Mouse (Mus musculus) hindbrain, embryonic 16.5 days (tissue): ENCODE measurements around the gene Pusl1. TPM values are rescaled to one million over a fixed set of nuclear protein-coding genes. Genes with fewer than 3 reads are reported as not detected.

Source experiments
- ATAC-seq: fragments of 200-750 bp; cut with Nextera tagmentation; 2 replicates; pipeline ENCODE4 v1.8.0; 2017; ENCODE audit warnings: moderate TSS enrichment, moderate library complexity
- H3K27ac ChIP-seq: fragments of 300-500 bp; sonication (generic); 2 replicates; pipeline ENCODE4 v1.5.1; 2014; ENCODE audit warnings: low read depth, mild to moderate bottlenecking, control low read depth, low read length, moderate library complexity
- H3K27me3 ChIP-seq: fragments of 300-500 bp; sonication (generic); replicated peaks from 2 replicates; pipeline ENCODE4 v1.6.1; 2014; ENCODE audit warnings: low read length; ENCODE audit not compliant: control insufficient read depth, insufficient read depth
- H3K36me3 ChIP-seq: fragments of 300-500 bp; sonication (generic); 2 replicates; pipeline ENCODE4 v1.6.1; 2014; ENCODE audit warnings: mild to moderate bottlenecking, low read length, moderate library complexity, mixed read lengths; ENCODE audit not compliant: control insufficient read depth, insufficient read depth
- H3K4me1 ChIP-seq: fragments of 300-500 bp; sonication (generic); 2 replicates; pipeline ENCODE4 v1.6.1; 2014; ENCODE audit warnings: low read depth, low read length; ENCODE audit not compliant: control insufficient read depth, insufficient read depth
- H3K4me2 ChIP-seq: fragments of 300-500 bp; sonication (generic); 2 replicates; pipeline ENCODE4 v1.6.1; 2014; ENCODE audit warnings: mild to moderate bottlenecking, low read length, control low read depth, moderate library complexity
- H3K4me3 ChIP-seq: fragments of 300-500 bp; sonication (generic); 2 replicates; pipeline ENCODE4 v1.5.1; 2014; ENCODE audit warnings: mild to moderate bottlenecking, low read length, control low read depth, moderate library complexity
- H3K9ac ChIP-seq: fragments of 300-500 bp; sonication (generic); 2 replicates; pipeline ENCODE4 v1.6.1; 2014; ENCODE audit warnings: low read depth, mild to moderate bottlenecking, control low read depth, low read length, moderate library complexity
- H3K9me3 ChIP-seq: fragments of 300-500 bp; sonication (generic); 2 replicates; pipeline ENCODE4 v1.6.1; 2014; ENCODE audit warnings: mild to moderate bottlenecking, low read length, moderate library complexity; ENCODE audit not compliant: control insufficient read depth
- WGBS: fragments of 180-500 bp; shearing (Covaris S2); extraction: QIAGEN DNeasy Blood & Tissue Kit; methylation state at CpG from one replicate; pipeline ENCODE4 v1.1.7; 2014; 5-methylcytosine and 5-hydroxymethylcytosine counted together
- polyA plus RNA-seq: library from polyadenylated mRNA; unstranded; fragments of >200 nt; fragmentation: Nextera tagmentation; extraction: Ambion mirVana; gene quantifications from 2 replicates; pipeline ENCODE4 v1.2.1, GENCODE M21; 2015

The Pusl1 gene
- polyA plus RNA-seq, 1 experiment from 2014 or later = 66.7 TPM

- ATAC-seq = peak; percentile 68
- Histone ChIP-seq H3K36me3 (peaks cover 25% of the 10 kb centered on the region), H3K4me1 (peaks cover 14% of the 10 kb centered on the region), H3K4me2 (peak overlapping the region; percentile 96), H3K9me3 (no peaks in the 10 kb centered on the region), H3K9ac (peak overlapping the region; percentile 86), H3K27ac (no peak overlapping the region; the same call in 1 of the 2 replicates), H3K27me3 (no peaks in the 10 kb centered on the region), H3K4me3 (peak overlapping the region; percentile 72)
- WGBS = 11% methylated on average over 22 of the region's 22 CpGs
Measured at GRCm38 (mm10) chr4:155868614-155869298, 22.8 kb downstream of the Pusl1 start.

GRCm38 (mm10) chr4:155863001-155863400, 28.6 kb downstream of the Pusl1 start, which contains the start of gene Tas1r3:
TSS of gene Tas1r3 (minus strand) at chr4:155863362.
- WGBS = 84% methylated on average over 5 of the region's 5 CpGs
- Histone ChIP-seq H3K4me3 (no peak within 1 kb of the TSS), H3K27ac (no peak within 1 kb of the TSS), H3K27me3 (no peaks in the 10 kb centered on the region), H3K36me3 (peaks cover 40% of the 10 kb centered on the region), H3K9ac (no peak within 1 kb of the TSS), H3K9me3 (no peaks in the 10 kb centered on the region), H3K4me1 (no peaks in the 10 kb centered on the region), H3K4me2 (no peak within 1 kb of the TSS)
- no peak for ATAC-seq

GRCm38 (mm10) chr4:155861787-155862186, 29.8 kb downstream of the Pusl1 start:
- H3K9ac ChIP-seq = no peak overlapping the region
- no peak overlapping the region for H3K4me2 ChIP-seq
- ATAC-seq = no peak
- no peak overlapping the region for H3K4me3 ChIP-seq
- H3K27ac ChIP-seq = no peak overlapping the region
- H3K9me3 ChIP-seq = no peaks in the 10 kb centered on the region
- no peaks in the 10 kb centered on the region for H3K27me3 ChIP-seq
- peaks cover 42% of the 10 kb centered on the region for H3K36me3 ChIP-seq
- no peaks in the 10 kb centered on the region for H3K4me1 ChIP-seq
- WGBS = 94% methylated on average over 7 of the region's 7 CpGs

- Histone ChIP-seq H3K4me3 (no peak overlapping the region), H3K36me3 (peaks cover 39% of the 10 kb centered on the region), H3K9me3 (no peaks in the 10 kb centered on the region), H3K4me1 (no peaks in the 10 kb centered on the region), H3K27me3 (no peaks in the 10 kb centered on the region), H3K4me2 (no peak overlapping the region), H3K9ac (no peak overlapping the region), H3K27ac (no peak overlapping the region)
- WGBS = 40% methylated on average over 13 of the region's 13 CpGs
- no peak for ATAC-seq
Measured at GRCm38 (mm10) chr4:155859318-155859717, 32.3 kb downstream of the Pusl1 start.

GRCm38 (mm10) chr4:155856881-155857280, 34.7 kb downstream of the Pusl1 start:
- H3K9ac ChIP-seq = no peak overlapping the region
- no peaks in the 10 kb centered on the region for H3K27me3 ChIP-seq
- peaks cover 42% of the 10 kb centered on the region for H3K36me3 ChIP-seq
- no peak overlapping the region for H3K4me2 ChIP-seq
- no peak for ATAC-seq
- H3K4me1 ChIP-seq = peaks cover 1% of the 10 kb centered on the region; the same call in 1 of the 2 replicates
- no peak overlapping the region for H3K27ac ChIP-seq
- no peak overlapping the region for H3K4me3 ChIP-seq
- no peaks in the 10 kb centered on the region for H3K9me3 ChIP-seq
- WGBS = 84% methylated on average over 3 of the region's 3 CpGs

GRCm38 (mm10) chr4:155856071-155856470, 35.5 kb downstream of the Pusl1 start:
- H3K9me3 ChIP-seq = no peaks in the 10 kb centered on the region
- H3K27ac ChIP-seq = no peak overlapping the region
- ATAC-seq = no peak
- no peak overlapping the region for H3K9ac ChIP-seq
- H3K4me3 ChIP-seq = no peak overlapping the region
- H3K36me3 ChIP-seq = peaks cover 39% of the 10 kb centered on the region
- 90% methylated on average over 12 of the region's 12 CpGs for WGBS
- H3K4me2 ChIP-seq = no peak overlapping the region
- no peaks in the 10 kb centered on the region for H3K27me3 ChIP-seq
- peaks cover 2% of the 10 kb centered on the region; the same call in 1 of the 2 replicates for H3K4me1 ChIP-seq

GRCm38 (mm10) chr4:155854991-155855390, 36.6 kb downstream of the Pusl1 start:
- Histone ChIP-seq H3K27ac (no peak overlapping the region), H3K4me1 (peaks cover 12% of the 10 kb centered on the region), H3K4me2 (no peak overlapping the region), H3K9ac (no peak overlapping the region), H3K27me3 (no peaks in the 10 kb centered on the region), H3K4me3 (no peak overlapping the region), H3K36me3 (peaks cover 32% of the 10 kb centered on the region), H3K9me3 (no peaks in the 10 kb centered on the region)
- 99% methylated on average over 12 of the region's 12 CpGs for WGBS
- ATAC-seq = no peak

GRCm38 (mm10) chr4:155853421-155853820, 38.2 kb downstream of the Pusl1 start:
- Histone ChIP-seq H3K4me2 (no peak overlapping the region), H3K27me3 (no peaks in the 10 kb centered on the region), H3K9ac (no peak overlapping the region), H3K9me3 (no peaks in the 10 kb centered on the region), H3K36me3 (peaks cover 23% of the 10 kb centered on the region), H3K4me1 (peaks cover 27% of the 10 kb centered on the region), H3K4me3 (no peak overlapping the region), H3K27ac (no peak overlapping the region)
- no peak for ATAC-seq
- 89% methylated on average over 9 of the region's 9 CpGs for WGBS

- H3K27ac ChIP-seq = no peak overlapping the region
- no peaks in the 10 kb centered on the region for H3K9me3 ChIP-seq
- H3K4me1 ChIP-seq = peaks cover 33% of the 10 kb centered on the region
- H3K4me2 ChIP-seq = no peak overlapping the region
- H3K36me3 ChIP-seq = peaks cover 19% of the 10 kb centered on the region
- no peak for ATAC-seq
- H3K27me3 ChIP-seq = no peaks in the 10 kb centered on the region
- H3K9ac ChIP-seq = no peak overlapping the region
- H3K4me3 ChIP-seq = no peak overlapping the region
- WGBS = 70% methylated on average over 2 of the region's 2 CpGs
Measured at GRCm38 (mm10) chr4:155851951-155852411, 39.6 kb downstream of the Pusl1 start.
